Mouse (Mus musculus) neutrophil, adult 65 days (primary cell): ENCODE measurements around the gene H2-M10.2. TPM values are rescaled to one million over a fixed set of nuclear protein-coding genes. Genes with fewer than 3 reads are reported as not detected.

ENCODE experiments used
- total RNA-seq: library from RNA; stranded (reverse); gene quantifications from 2 replicates; pipeline ENCODE4 v1.2.4, GENCODE M21; 2023

The H2-M10.2 gene
- not detected in 2 replicates for total RNA-seq

DNA sequence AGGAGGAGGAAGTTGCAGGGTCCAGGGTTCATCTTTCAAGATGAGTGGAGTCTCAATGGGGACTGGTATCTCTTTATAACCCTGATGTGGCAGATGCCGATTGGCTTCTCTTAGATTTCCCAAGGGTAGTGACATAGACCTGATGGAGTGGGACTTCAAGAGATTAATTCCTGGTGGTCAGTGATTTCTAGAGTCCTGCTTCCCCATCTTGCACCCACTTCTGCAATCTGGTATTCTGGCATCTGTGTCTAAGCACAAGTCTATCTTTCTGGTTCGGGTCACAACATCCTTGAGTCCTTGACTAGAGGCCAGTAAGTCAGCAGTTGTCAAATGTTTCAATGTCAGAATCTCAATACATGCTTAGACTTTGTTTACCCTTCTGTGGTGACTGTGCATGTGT, at the start of gene H2-M10.2:
Gene H2-M10.2, minus strand, starts transcription at position 101 of the 400 bp plus-strand sequence.

GRCm38 (mm10) chr17:36326055-36326454, 39.8 kb upstream of the H2-M10.2 start, which contains the start of gene H2-M10.1:
TSS of gene H2-M10.1 (minus strand) at chr17:36326155.

GRCm38 (mm10) chr17:36271586-36272256, 14.6 kb downstream of the H2-M10.2 start, which contains the start of gene Trim39:
TSS of gene Trim39 (minus strand) at chr17:36272247.

DNA sequence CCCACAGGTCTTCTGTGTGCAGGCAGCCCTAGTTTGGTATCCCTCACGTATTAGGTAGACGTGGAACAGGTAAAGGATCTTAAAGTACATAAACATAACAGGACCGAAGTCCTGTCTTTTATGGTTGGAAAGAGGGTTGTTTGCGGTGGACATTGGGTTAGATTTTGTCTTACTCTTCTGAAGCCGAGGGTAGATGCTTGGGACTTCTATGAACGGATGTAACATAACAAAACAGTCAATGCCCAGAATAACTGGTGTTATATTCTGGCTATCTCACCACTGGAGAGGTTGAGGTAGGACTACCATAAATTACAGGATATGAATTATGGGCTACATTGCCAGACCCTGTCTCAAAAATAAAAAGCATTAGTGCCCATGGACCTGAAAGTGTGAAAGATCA, 28.3 kb downstream of the H2-M10.2 start, which contains the start of gene Rpp21:
Gene Rpp21, minus strand, starts transcription at position 101 of the 400 bp plus-strand sequence.

Other genes with a start within 250 kb of the H2-M10.2 start
- gene H2-T22, start 243.7 kb downstream of the H2-M10.2 start, total RNA-seq: 31.0 and 31.3 TPM in 2 replicates
- 0.29 TPM in 1 of 2 replicates, not detected in the other for gene Gm6034, start 243.5 kb downstream of the H2-M10.2 start, total RNA-seq
- gene Gm11127, start 228.1 kb downstream of the H2-M10.2 start, total RNA-seq: 34.1 and 46.2 TPM in 2 replicates
- gene Gm19684, start 164.8 kb downstream of the H2-M10.2 start, total RNA-seq: 0.68 and 1.4 TPM in 2 replicates
- 1.6 and 2.5 TPM in 2 replicates for gene Gm7030, start 157.1 kb downstream of the H2-M10.2 start, total RNA-seq
- not detected in 2 replicates for gene Gm8909, start 118.0 kb downstream of the H2-M10.2 start, total RNA-seq
- gene H2-T3, start 96.2 kb downstream of the H2-M10.2 start, total RNA-seq: not detected in 2 replicates
- gene Rpp21, start 28.4 kb downstream of the H2-M10.2 start, total RNA-seq: 28.8 and 46.8 TPM in 2 replicates
- 49.7 and 70.0 TPM in 2 replicates for gene Trim39, start 14.2 kb downstream of the H2-M10.2 start, total RNA-seq
- not detected in 2 replicates for gene H2-M10.1, start 39.7 kb upstream of the H2-M10.2 start, total RNA-seq
- not detected in 2 replicates for gene H2-M10.3, start 81.9 kb upstream of the H2-M10.2 start, total RNA-seq
- not detected in 2 replicates for gene H2-M10.4, start 175.8 kb upstream of the H2-M10.2 start, total RNA-seq